Mouse (Mus musculus): ENCODE measurements at regions not wholly inside any gene's neighbourhood (a gene's known extent, or its start where the extent isn't known, plus 50 kb on each side); places are given as distances from the start of the nearest gene placed in this dataset.
A peak's percentile ranks its signal among the peaks of the same experiment; 100 is the strongest.

DNA sequence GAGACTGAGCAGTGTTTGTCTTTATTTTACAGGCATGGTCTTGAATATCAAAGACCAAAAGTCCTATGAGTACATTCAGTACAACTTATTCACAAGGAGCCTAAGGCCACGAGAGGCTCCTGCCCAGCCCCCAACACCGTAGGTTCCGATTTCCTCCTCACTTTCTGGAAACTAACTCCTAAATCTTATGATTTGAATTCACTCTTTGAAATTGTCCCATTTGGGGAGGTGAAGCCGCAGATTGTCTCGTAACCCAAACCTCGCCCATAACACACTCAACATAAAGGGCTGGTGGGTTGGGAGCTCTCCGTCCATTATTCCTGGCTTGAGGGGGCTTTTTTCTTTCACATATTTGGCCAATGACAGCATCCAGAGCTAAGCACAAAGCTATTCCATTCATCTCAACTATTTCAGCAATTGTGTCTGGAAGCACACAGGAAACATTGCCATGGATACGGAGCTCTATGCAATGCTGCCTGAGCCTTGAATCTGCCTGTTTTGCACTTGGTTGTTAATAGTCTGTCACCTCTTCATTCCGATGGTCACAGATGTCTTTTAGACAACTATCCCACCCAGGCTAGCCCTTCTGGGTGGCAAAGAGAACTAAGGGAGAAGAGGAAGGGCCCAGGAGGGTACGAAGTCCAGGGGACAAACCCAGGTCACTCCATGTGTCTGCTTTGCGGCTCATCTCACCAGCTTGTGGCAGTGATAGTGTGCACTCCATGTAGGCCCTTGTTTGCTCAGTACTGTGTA lies 86.6 kb downstream of the Irs2 start:
- H3K36me3 ChIP-seq: no peaks in the 10 kb centered on the region
- H3K9ac ChIP-seq: no peak overlapping the region; the same call in 1 of the 2 replicates
- peaks cover 56% of the 10 kb centered on the region for H3K4me1 ChIP-seq (replicated peaks)
- no peaks in the 10 kb centered on the region for H3K9me3 ChIP-seq
- no peak overlapping the region for H3K4me3 ChIP-seq
- WGBS: 11% methylated on average over 11 of the region's 11 CpGs
- no peak overlapping the region for H3K4me2 ChIP-seq
- ATAC-seq (ENCODE audit: low FRiP score): peak; percentile 19; the same call in 1 of the 2 replicates
- peaks cover 18% of the 10 kb centered on the region for H3K27me3 ChIP-seq
- H3K27ac ChIP-seq: peak overlapping the region; percentile 49

DNA sequence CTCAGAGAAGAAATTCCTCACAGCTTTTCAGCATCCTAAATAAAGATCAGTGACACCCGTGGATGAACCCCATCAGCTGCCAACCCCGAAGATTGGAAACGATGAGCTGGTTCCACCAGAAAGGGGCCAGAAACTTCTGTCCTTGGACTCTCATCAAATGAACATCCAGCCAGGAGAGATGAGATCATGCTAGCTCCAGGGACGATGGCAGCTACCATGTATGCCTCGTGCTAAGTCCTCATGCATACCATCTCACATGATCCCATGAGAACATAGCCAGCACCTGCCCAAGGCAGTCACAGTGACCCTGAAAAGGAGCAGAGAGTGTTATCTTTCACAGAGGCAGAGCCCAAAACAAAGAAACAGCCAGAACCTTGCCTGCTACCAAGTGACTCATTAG lies 88.6 kb downstream of the Irs2 start:
- WGBS: 90% methylated on average over 5 of the region's 5 CpGs
- no peak for ATAC-seq (ENCODE audit: low FRiP score)
- no peak overlapping the region for H3K9ac ChIP-seq

GRCm38 (mm10) chr8:10918403-10919035 lies 89.7 kb downstream of the Irs2 start:
- Histone ChIP-seq H3K36me3 (no peaks in the 10 kb centered on the region), H3K4me1 (replicated peaks) (peaks cover 26% of the 10 kb centered on the region), H3K4me3 (no peak overlapping the region), H3K27me3 (peaks cover 16% of the 10 kb centered on the region), H3K4me2 (no peak overlapping the region), H3K9me3 (no peaks in the 10 kb centered on the region), H3K9ac (no peak overlapping the region), H3K27ac (no peak overlapping the region)
- no peak for ATAC-seq (ENCODE audit: low FRiP score)
- 88% methylated on average over 5 of the region's 5 CpGs for WGBS

More for the DNA sequence above, 88.6 kb downstream of the Irs2 start:
- H3K27me3 ChIP-seq: peaks cover 18% of the 10 kb centered on the region
- no peaks in the 10 kb centered on the region for H3K36me3 ChIP-seq
- no peaks in the 10 kb centered on the region for H3K9me3 ChIP-seq
- no peak overlapping the region for H3K4me2 ChIP-seq
- H3K4me3 ChIP-seq: no peak overlapping the region
- peaks cover 36% of the 10 kb centered on the region for H3K4me1 ChIP-seq (replicated peaks)
- no peak overlapping the region for H3K27ac ChIP-seq

GRCm38 (mm10) chr8:10914616-10915015 lies 93.6 kb downstream of the Irs2 start:
- no peak for ATAC-seq (ENCODE audit: low FRiP score)
- Histone ChIP-seq H3K9me3 (no peaks in the 10 kb centered on the region), H3K9ac (no peak overlapping the region), H3K4me1 (replicated peaks) (no peaks in the 10 kb centered on the region), H3K27ac (no peak overlapping the region), H3K4me3 (no peak overlapping the region), H3K27me3 (peaks cover 24% of the 10 kb centered on the region), H3K36me3 (no peaks in the 10 kb centered on the region), H3K4me2 (no peak overlapping the region)
- 88% methylated on average over 8 of the region's 8 CpGs for WGBS

- Histone ChIP-seq H3K4me3 (no peak overlapping the region), H3K27me3 (peaks cover 20% of the 10 kb centered on the region)
- 86% methylated on average over 2 of the region's 2 CpGs for WGBS
Observed at GRCm38 (mm10) chr8:10912436-10912835, 95.8 kb downstream of the Irs2 start.

GRCm38 (mm10) chr8:10911371-10911770 lies 96.9 kb downstream of the Irs2 start:
- H3K4me2 ChIP-seq: no peak overlapping the region
- no peak for ATAC-seq (ENCODE audit: low FRiP score)
- H3K27me3 ChIP-seq: peaks cover 23% of the 10 kb centered on the region
- no peaks in the 10 kb centered on the region for H3K4me1 ChIP-seq (replicated peaks)
- H3K4me3 ChIP-seq: no peak overlapping the region
- WGBS: 91% methylated on average over 4 of the region's 4 CpGs
- no peaks in the 10 kb centered on the region for H3K36me3 ChIP-seq
- H3K9me3 ChIP-seq: no peaks in the 10 kb centered on the region
- H3K27ac ChIP-seq: no peak overlapping the region
- no peak overlapping the region for H3K9ac ChIP-seq

More at GRCm38 (mm10) chr8:10912436-10912835, 95.8 kb downstream of the Irs2 start:
- no peak for ATAC-seq (ENCODE audit: low FRiP score)
- H3K9me3 ChIP-seq: no peaks in the 10 kb centered on the region
- no peak overlapping the region for H3K27ac ChIP-seq
- no peak overlapping the region for H3K9ac ChIP-seq
- no peak overlapping the region for H3K4me2 ChIP-seq
- no peaks in the 10 kb centered on the region for H3K36me3 ChIP-seq
- no peaks in the 10 kb centered on the region for H3K4me1 ChIP-seq (replicated peaks)

DNA sequence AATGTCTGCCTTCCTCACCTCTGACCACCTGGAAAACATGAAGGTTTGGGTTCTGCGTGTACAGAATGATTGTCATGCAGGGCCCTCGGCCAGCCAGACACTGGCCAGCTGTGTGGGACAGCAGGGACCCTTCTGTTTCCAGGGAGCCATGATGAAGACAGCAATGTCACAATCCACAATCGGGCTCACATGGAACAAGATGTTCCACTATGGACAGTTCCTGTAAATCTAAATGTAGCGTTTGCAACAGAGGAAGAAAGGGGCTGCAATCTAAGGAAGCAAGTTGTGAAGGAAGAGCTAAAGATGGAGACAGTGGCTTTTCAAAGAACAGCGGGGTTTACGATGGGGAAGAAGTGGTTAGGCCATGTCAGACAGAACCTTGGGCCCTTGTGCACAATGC lies 97.3 kb downstream of the Irs2 start:
- H3K9ac ChIP-seq: no peak overlapping the region
- no peaks in the 10 kb centered on the region for H3K9me3 ChIP-seq
- no peaks in the 10 kb centered on the region for H3K36me3 ChIP-seq
- H3K4me3 ChIP-seq: no peak overlapping the region
- WGBS: 82% methylated on average over 6 of the region's 6 CpGs
- H3K4me1 ChIP-seq (replicated peaks): no peaks in the 10 kb centered on the region
- peaks cover 23% of the 10 kb centered on the region for H3K27me3 ChIP-seq
- no peak overlapping the region for H3K4me2 ChIP-seq
- no peak overlapping the region for H3K27ac ChIP-seq
- ATAC-seq (ENCODE audit: low FRiP score): no peak

DNA sequence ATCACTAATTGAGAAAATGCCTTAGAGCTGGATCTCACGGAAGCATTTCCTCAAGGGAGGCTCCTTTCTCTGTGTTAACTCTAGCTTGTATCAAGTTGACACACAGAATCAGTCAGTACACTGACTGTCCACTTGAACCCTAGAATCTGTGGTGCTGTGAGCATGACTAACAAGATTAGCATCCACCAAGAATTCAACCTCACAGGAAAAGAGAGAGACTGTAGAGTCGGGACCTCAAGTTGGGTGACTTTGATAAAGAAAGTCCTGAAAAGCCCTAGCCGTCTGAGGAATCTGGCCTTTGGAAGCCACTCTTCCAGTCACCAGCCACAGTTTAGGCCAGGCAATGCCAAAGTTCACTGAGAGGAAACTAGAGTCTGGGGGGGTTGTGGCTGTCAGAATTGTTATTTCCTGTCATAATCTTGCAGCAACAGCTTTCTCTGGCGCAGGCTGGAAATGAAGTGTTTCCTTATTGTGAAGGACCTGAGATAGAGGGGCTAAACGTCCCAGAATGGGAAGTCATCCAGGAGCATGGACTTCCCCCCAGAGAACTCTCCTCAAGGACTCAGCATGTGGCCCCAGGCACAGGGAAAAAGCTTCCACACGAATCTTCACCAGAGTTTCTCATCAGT lies 97.9 kb downstream of the Irs2 start:
- ATAC-seq (ENCODE audit: low FRiP score): no peak

DNA sequence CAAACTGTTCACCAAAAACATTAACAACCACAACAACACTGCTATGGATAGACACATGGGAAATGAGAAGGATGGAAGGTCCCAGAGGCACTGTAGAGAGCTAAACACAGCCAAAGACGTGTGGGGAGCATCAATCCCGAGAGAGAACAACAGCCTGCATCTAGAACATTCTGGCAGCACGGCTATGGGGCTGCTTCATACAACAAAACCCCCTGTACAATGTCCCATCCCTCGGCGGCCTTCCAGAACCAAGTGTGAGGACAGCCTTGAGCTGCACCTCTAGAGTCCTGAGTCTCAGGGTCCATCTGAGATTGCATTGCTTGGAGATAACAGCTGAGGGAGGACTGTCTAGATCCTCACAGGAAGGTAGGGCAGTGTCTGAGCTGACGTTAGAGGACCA lies 99.1 kb downstream of the Irs2 start:
- Histone ChIP-seq H3K4me3 (no peak overlapping the region), H3K4me1 (replicated peaks) (no peaks in the 10 kb centered on the region), H3K27me3 (peaks cover 27% of the 10 kb centered on the region), H3K9ac (no peak overlapping the region), H3K27ac (no peak overlapping the region), H3K9me3 (no peaks in the 10 kb centered on the region), H3K4me2 (no peak overlapping the region), H3K36me3 (no peaks in the 10 kb centered on the region)
- ATAC-seq (ENCODE audit: low FRiP score): no peak
- WGBS: 84% methylated on average over 6 of the region's 6 CpGs

More for the DNA sequence above, 97.9 kb downstream of the Irs2 start:
- Histone ChIP-seq H3K9ac (no peak overlapping the region), H3K9me3 (no peaks in the 10 kb centered on the region), H3K4me3 (no peak overlapping the region), H3K4me2 (no peak overlapping the region), H3K27me3 (peaks cover 23% of the 10 kb centered on the region), H3K27ac (no peak overlapping the region), H3K36me3 (no peaks in the 10 kb centered on the region), H3K4me1 (replicated peaks) (no peaks in the 10 kb centered on the region)
- 65% methylated on average over 6 of the region's 6 CpGs for WGBS

GRCm38 (mm10) chr8:10906353-10906752 lies 101.9 kb downstream of the Irs2 start:
- H3K4me2 ChIP-seq: no peak overlapping the region
- no peak overlapping the region for H3K27ac ChIP-seq
- no peak overlapping the region for H3K9ac ChIP-seq
- no peak overlapping the region for H3K4me3 ChIP-seq
- H3K4me1 ChIP-seq (replicated peaks): no peaks in the 10 kb centered on the region
- H3K36me3 ChIP-seq: no peaks in the 10 kb centered on the region
- H3K9me3 ChIP-seq: no peaks in the 10 kb centered on the region
- peaks cover 19% of the 10 kb centered on the region for H3K27me3 ChIP-seq
- WGBS: 81% methylated on average over 6 of the region's 6 CpGs
- no peak for ATAC-seq (ENCODE audit: low FRiP score)

- Histone ChIP-seq H3K9ac (no peak overlapping the region), H3K4me3 (no peak overlapping the region), H3K4me1 (replicated peaks) (no peaks in the 10 kb centered on the region), H3K27me3 (peaks cover 21% of the 10 kb centered on the region; the same call in 1 of the 2 replicates), H3K4me2 (no peak overlapping the region), H3K36me3 (no peaks in the 10 kb centered on the region), H3K9me3 (no peaks in the 10 kb centered on the region), H3K27ac (no peak overlapping the region)
- WGBS: 92% methylated on average over 5 of the region's 5 CpGs
- no peak for ATAC-seq (ENCODE audit: low FRiP score)
Observed at GRCm38 (mm10) chr8:10905761-10906160, 102.5 kb downstream of the Irs2 start.

DNA sequence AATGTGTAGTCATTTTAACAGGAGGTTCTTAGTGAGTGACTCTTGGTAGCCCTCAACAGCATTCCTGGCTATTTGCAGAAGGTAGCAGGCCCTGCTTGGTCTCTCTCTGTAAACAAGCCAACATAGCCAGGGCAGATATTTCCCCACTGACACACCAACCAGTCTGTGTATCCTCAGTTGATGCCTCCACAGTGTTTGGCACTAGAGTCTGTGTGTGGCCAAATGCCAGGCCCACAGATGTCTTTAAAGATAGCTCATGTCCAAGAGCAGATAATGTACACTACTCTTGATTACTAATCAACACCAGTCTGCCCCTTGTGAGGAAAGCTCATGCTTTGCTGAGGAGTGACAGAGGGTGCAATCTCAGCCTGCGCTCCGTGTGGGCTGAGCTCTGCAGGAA lies 104.3 kb downstream of the Irs2 start:
- Histone ChIP-seq H3K4me1 (replicated peaks) (peaks cover 13% of the 10 kb centered on the region), H3K27ac (no peak overlapping the region), H3K36me3 (no peaks in the 10 kb centered on the region), H3K27me3 (0 out of 2 replicates have a peak, but pooled peaks cover 16% of the 10 kb centered on the region), H3K4me2 (no peak overlapping the region), H3K4me3 (no peak overlapping the region), H3K9me3 (no peaks in the 10 kb centered on the region), H3K9ac (no peak overlapping the region)
- ATAC-seq (ENCODE audit: low FRiP score): no peak
- 85% methylated on average over 2 of the region's 2 CpGs for WGBS

Data from hindbrain, embryonic 13.5 days (tissue).